Mouse (Mus musculus): ENCODE measurements at regions not wholly inside any gene's neighbourhood (a gene's known extent, or its start where the extent isn't known, plus 50 kb on each side); places are given as distances from the start of the nearest gene placed in this dataset.

GRCm38 (mm10) chr2:178989784-178990183 lies 452.4 kb upstream of the Cdh4 start:
- TF ChIP-seq CTCF (IDR thresholded peaks at IDR 0.05; ENCODE audit: control insufficient read depth, insufficient read depth, insufficient replicate concordance, low read depth, low read length) (no peak), POLR2A (IDR thresholded peaks at IDR 0.05; ENCODE audit: control insufficient read depth, low read depth, low read length) (no peak)
